Mouse (Mus musculus) large intestine, adult 2 months (tissue): Measurements from ENCODE around the gene Tmem184b. TPM values are rescaled to one million over a fixed set of nuclear protein-coding genes. Genes with fewer than 3 reads are reported as not detected.

Experiments
- DNase-seq: peaks from one replicate; pipeline ENCODE4 v3.0.0-alpha.2; 2012; ENCODE audit warnings: low read depth, low spot score
- WGBS: fragments of 180-500 bp; shearing (Covaris S2); methylation state at CpG from one replicate; pipeline ENCODE4 v1.1.7; 2018; 5-methylcytosine and 5-hydroxymethylcytosine counted together
- polyA plus RNA-seq: library from polyadenylated mRNA; depleted of rRNA; stranded (reverse); fragments of >200 nt; gene quantifications from 2 replicates; pipeline ENCODE4 v1.2.3, GENCODE M21; 2012; rRNA removed

The Tmem184b gene
- 35.6 and 50.0 TPM in 2 replicates for polyA plus RNA-seq

GRCm38 (mm10) chr15:79402836-79403762, at the start of gene Tmem184b:
TSS of gene Tmem184b (minus strand) at chr15:79403569.
- WGBS = under 1% methylated on average over 90 of the region's 90 CpGs
- no peak for DNase-seq

DNA sequence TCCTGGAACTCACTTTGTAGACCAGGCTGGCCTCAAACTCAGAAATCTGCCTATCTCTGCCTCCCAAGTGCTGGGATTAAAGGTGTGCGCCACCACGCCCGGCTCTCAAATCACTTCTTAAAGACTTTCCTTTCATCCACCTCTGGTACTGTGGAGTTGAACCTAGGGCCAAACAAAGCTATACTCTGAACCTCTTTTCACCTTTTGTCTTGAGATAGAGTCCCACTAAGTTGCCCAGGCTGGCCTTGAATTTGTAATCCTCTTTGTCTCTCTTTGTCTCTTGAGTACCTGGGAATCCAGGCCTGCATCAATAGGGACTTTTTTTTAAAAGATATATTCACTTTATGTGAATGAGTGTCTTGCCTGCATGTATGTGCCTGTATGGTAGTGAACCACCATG, 44.7 kb upstream of the Tmem184b start:
- no peak for DNase-seq
- 92% methylated on average over 3 of the region's 3 CpGs for WGBS

- no peak for DNase-seq
- 77% methylated on average over 8 of the region's 8 CpGs for WGBS
Measured at GRCm38 (mm10) chr15:79445786-79446654, 42.7 kb upstream of the Tmem184b start.

DNA sequence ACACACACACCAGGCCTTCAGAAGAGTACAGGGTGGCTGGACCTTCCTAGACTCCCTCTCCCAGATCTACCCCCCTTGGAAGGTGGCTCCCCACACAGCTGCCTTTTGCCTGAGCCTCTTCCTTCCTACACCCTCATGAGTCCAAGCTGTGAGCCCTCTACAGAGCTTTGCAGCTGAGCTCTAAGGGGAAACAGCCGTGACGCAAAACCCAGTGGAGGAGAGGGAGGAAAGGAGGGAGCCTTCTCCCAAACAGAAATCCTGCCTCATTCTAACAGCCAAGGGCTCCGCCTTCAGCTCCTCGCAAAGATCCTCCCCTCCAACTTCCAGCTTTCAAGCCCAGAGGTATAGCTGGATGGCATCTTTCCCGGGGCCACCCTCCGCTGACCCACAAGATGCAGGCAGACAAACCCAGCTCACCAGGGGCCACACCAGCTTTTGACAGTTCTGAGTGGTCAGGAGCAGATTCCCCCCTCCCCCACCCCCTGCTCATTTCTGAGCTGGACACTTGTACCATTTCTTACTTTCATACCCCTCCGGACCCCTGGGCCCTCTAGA, 40.6 kb upstream of the Tmem184b start:
- WGBS = 70% methylated on average over 7 of the region's 7 CpGs
- DNase-seq = no peak

DNA sequence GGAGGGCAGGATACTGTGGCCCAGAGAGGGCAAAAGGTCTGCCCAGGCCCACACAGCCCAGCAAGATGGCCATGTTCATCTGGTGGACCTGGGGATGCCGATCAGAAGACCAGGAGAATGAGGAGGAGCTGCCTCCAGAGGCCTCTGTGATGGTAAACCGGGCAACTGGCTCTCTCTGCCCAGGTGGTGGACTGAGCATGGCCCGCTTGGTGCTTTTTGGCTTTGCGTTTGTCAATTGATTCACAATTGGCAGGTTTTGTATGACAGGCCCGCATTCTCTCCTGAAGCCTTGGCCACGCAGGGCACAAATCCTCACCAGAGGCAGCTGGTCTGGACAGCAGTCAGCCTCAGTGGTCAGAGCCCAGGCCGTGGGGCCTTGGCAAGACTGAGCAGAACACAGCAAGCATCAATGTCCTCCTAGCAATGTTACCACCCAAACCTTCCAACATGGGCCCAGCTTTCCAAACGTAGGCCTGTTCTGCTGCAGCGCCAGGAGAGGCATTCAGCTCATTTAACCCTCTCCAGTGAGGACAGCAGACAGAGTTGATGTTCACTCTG, 39.7 kb upstream of the Tmem184b start:
- no peak for DNase-seq
- 84% methylated on average over 9 of the region's 9 CpGs for WGBS

DNA sequence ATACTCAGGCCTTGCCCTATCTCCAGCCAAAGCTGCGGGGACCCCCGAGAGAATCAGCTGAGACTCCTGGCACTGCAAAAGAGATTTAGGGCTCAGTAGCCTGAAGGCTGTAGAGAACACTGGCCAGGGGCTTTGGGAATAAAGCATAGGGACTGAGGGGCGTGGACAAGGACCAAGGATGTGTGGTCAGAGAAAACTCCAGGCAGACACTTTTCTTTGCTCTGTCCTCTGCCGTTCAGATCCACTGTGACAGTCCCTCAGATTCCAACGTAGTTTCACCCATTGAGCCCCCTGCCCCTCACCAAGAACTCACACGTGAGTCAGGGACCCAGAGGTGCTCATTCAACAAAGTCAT, 38.9 kb upstream of the Tmem184b start:
- no peak for DNase-seq
- WGBS = 19% methylated on average over 6 of the region's 6 CpGs

DNA sequence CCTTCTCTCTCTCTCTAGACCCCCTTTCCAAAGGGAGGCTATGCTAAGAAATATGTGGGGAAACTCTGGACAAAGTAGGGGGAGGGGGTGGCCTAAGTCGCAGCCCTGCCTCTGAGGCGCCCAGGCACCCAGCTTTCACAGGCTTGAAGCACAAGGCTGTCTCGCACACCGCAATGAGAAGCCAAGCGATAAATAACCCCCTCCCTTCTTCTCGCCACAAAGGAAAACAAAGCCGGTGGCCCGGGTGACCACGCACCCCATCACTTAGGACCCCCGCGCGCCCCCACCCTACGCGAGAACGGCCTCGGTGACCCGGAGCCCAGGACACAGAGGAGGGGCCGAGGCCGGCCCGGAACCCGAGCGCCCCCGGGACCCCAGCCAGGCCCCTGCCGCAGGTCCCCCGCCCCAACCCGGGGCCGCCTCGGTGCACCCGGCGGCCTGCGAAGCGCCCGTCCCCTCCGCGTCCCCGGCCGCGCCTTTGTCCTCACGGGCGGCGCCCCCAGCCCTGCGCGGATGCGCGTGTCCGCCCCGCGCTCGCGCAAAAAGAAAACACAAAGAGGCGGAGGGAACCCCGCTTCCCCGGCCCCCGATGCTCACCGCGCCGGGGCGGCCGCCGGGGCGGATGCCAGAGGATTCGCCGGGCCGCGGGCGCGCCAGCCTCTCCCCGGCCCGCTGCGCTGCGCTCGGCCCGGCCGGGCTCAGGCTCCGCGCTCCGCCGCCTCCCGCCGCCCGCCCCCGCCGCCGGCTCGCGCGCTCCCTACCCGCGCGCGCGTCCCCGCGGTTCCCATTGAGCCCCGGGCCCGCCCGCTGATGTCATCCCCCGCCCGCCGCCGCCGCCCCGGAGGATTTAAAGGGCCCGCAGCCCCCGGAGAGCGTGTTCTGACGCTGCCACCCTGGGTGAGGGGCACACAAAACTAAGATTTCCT, 38.2 kb upstream of the Tmem184b start:
- 1% methylated on average over 95 of the region's 107 CpGs for WGBS
- DNase-seq = no peak

- DNase-seq = no peak
- 12% methylated on average over 11 of the region's 11 CpGs for WGBS
Measured at GRCm38 (mm10) chr15:79440651-79441330, 37.4 kb upstream of the Tmem184b start.

DNA sequence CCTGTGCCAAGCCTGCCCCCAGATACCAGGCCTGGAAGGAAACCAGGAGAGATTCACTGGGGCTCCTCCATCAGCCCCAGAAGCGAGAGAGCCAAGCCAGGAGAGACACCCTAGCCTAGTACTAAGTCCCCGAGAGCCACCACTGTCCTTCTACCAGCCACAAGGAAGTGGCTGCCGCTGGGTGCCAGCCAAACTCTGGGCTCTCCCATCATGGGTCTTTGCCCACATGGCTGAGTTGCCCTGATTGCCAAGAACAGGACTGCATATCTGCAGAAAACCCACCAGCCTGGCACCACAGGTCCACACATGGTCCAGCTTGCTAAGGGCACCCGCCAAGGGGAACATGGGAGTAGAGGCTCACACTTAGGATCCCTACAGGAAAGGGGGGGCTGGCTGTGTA, 36.9 kb upstream of the Tmem184b start:
- DNase-seq = no peak
- 16% methylated on average over 4 of the region's 4 CpGs for WGBS

DNA sequence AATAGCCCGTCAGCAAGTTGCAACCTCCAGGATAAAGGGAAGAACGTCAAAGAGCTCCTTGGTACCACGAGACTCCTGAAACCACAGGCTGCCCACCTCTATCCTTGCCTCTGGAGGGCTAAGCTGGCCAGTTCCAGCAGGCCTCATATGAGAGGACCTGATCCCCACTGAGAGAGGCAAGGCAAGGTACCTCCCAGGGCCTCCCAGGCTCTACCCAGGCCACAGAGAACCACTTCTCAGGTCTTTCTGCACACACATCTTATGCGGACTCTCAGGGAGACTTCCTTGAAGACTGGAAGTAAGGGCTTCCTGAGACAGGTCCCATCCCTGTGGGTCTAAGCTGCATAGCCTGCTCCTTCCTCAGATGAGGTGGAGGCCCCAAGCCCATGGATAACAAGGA, 36.0 kb upstream of the Tmem184b start:
- 92% methylated on average over 4 of the region's 4 CpGs for WGBS
- DNase-seq = no peak

DNA sequence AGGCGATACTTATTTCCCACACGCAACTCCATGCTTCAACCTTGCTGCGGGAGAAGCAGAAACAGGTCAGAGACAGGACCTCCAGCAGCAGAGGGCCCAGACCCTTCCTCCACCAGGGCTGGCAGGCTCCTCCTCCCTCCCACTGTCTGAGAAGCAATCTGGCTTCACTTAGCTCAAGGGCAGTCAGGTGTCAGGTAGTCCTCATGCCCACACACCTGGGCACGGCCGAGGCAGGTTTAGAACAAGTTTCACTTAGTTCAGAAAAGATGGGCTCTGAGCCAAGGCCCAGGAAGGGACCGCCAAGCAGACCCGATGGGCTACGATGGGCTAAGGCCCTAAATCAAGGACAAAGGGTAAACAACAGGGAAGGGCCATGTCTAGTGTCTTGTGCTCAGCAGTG, 35.4 kb upstream of the Tmem184b start:
- 55% methylated on average over 8 of the region's 8 CpGs for WGBS
- DNase-seq = no peak

- 70% methylated on average over 6 of the region's 6 CpGs for WGBS
- no peak for DNase-seq
Measured at GRCm38 (mm10) chr15:79438209-79438810, 34.9 kb upstream of the Tmem184b start.

- WGBS = 85% methylated on average over 12 of the region's 12 CpGs
- DNase-seq = no peak
Measured at GRCm38 (mm10) chr15:79437541-79438208, 34.3 kb upstream of the Tmem184b start.

GRCm38 (mm10) chr15:79436481-79436921, 33.1 kb upstream of the Tmem184b start:
- DNase-seq = no peak
- whole genome bisulfite sequencing = 67% methylated on average over 7 of the region's 7 CpGs

- 48% methylated on average over 7 of the region's 7 CpGs for WGBS
- DNase-seq = no peak
Measured at GRCm38 (mm10) chr15:79435191-79435671, 31.9 kb upstream of the Tmem184b start.

GRCm38 (mm10) chr15:79432892-79433291, 29.5 kb upstream of the Tmem184b start:
- 35% methylated on average over 21 of the region's 21 CpGs for WGBS
- no peak for DNase-seq

GRCm38 (mm10) chr15:79432328-79432727, 29.0 kb upstream of the Tmem184b start:
- no peak for DNase-seq
- WGBS = 85% methylated on average over 11 of the region's 11 CpGs
